Mouse (Mus musculus) lung, adult 18-20 months (tissue): ENCODE data around the gene Ccdc114.

Experiments
- DNase-seq, 2 experiments: peaks; one replicate each; pipeline ENCODE4 v3.0.0; 2022; ENCODE audit warnings: mixed read lengths in 2 of 2

The Ccdc114 gene

GRCm38 (mm10) chr7:45986893-45987292 lies 63.0 kb downstream of the Ccdc114 start:
- no peak for DNase-seq

DNA sequence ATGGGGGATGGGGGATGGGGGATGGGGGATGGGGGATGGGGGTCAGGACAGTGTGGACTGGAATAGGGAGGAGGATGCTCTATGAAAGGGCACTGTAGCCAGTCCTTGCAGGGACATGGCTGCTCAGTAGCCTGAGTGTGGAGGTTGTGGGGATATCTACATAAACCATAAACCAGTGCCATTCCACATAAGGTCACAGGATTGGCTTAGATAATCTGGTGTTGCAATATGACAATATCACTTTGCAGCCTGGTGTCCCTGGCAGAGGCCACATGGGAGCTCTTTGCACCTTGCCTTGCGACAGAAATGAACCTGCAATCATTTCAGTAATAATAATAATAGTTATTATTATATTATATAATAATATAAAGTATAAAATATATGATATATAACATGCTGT lies 64.5 kb downstream of the Ccdc114 start:
- DNase-seq, result no peak

GRCm38 (mm10) chr7:45992470-45992869 lies 68.6 kb downstream of the Ccdc114 start:
- no peak for DNase-seq
